Mouse (Mus musculus) C2C12 (cell line): ENCODE measurements at regions not wholly inside any gene's neighbourhood (a gene's known extent, or its start where the extent isn't known, plus 50 kb on each side); places are given as distances from the start of the nearest gene placed in this dataset.

Experiments used
- CTCF ChIP-seq: IDR thresholded peaks from one replicate; pipeline ENCODE4 v1.5.1; 2011; ENCODE audit not compliant: control insufficient read depth, insufficient read depth, insufficient read length
- FOSL1 ChIP-seq: IDR thresholded peaks from one replicate; pipeline ENCODE4 v1.8.0; 2011; ENCODE audit warnings: mild to moderate bottlenecking, low read length; ENCODE audit not compliant: poor library complexity, insufficient read depth, severe bottlenecking
- MYOG ChIP-seq: IDR thresholded peaks from one replicate; pipeline ENCODE4 v1.6.1; 2011; ENCODE audit not compliant: control insufficient read depth, insufficient read length; ENCODE audit errors: extremely low read depth

DNA sequence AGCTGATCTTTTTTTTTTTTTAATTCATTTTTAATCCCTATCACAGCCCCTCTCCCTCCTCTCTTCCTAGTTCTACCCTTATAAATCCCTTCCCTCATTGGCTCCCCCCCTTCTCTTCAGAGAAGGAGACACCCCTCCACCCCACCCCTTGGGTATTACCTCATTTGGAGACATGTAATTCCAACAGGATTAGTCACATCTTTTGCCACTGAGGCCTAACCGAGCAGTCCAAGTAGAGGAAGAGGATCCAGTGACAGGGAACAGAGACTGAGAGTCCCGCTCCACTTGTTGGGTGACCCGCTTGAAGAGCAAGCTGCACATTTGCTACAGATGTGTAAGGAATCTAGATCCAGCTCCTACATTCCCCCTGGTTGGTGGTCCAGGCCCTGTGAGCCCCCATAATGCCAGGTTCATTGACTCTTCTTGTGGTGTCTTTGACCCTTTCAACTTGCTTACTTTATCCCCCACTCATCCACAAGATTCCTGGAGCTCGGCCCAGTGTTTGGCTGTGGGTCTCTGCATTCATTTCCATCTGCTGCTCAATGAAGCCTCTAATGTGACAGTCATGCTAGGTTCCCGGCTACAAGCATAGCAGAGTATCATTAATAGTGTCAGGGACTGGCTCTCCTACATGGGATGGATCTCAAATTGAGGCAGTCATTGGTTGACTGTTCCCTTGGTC, 506.6 kb upstream of the Gm10306 start:
- TF ChIP-seq MYOG (no peak), CTCF (no peak), FOSL1 (no peak)
